Comparison of ENCODE assay signal across 8 mouse cellular contexts in the genomic region with DNA sequence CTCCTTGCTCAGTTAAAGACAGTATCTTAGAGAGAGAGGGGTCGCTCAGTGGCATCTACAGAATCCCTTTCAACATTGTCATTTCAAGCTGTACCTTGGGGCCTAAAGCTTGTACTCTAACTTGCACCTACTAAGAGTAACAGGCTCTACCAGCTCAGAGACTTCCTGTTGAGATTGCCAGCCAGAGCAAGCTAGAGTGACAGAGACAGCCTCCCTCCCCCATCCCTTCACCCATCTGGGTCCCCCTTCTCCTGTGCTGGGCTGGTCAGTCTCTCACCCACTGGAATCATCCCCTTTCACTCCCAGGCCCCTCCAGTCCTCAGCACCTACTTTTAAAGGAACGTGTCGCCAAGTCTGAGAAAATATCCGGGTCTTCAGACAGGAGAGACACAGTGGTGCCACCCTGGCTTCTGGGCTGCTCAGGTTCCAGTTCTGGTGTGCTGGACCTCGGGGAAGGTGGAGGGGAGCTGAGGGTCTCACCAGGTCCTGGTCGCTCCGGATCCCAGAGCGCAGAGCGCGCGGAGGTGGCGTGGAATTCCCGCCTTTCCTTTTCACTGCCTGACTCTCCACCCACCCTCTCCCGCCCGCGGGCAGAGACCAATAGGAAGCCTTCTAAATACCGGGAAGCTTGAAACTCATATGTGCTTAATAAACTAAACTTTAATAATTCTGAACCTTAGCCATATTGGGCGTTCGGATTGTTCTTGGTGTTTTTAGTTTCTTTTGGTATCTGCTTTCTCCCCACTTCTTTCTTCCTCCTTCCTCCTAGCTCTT. TPM values are rescaled to one million over a fixed set of nuclear protein-coding genes. Genes with fewer than 3 reads are reported as not detected.
A peak's percentile ranks its signal among the peaks of the same experiment; 100 is the strongest.
DNase-seq lines count a peak whose midpoint lies in the region; ATAC-seq and TF ChIP-seq lines count a peak whose summit lies in the region.
"Not testable (repeated sequence)": the region's sequence is repeated elsewhere in the genome, so short reads cannot be mapped to it uniquely, and the experiment has no call there.

No protein-coding gene starts in this region.

- not testable (repeated sequence) for H3K27ac ChIP-seq in forebrain, embryonic 14.5 days (ENCODE audit: low read depth, low read length); midbrain, embryonic 16.5 days (ENCODE audit: low read length)
- H3K27ac ChIP-seq in kidney, postnatal 0 days = peak overlapping the region; percentile 67
- peak overlapping the region; percentile 44 for H3K27ac ChIP-seq in liver, postnatal 0 days (ENCODE audit: low read depth)
- peak overlapping the region; percentile 44; the same call in 1 of the 2 replicates for H3K27ac ChIP-seq in stomach, embryonic 14.5 days (ENCODE audit: low read length)

- not testable (repeated sequence) for TF ChIP-seq EP300 in liver, postnatal 0 days (IDR thresholded peaks at IDR 0.05; ENCODE audit: low read depth)

- peak; percentile 66; the same call in 1 of the 2 replicates for ATAC-seq in forebrain, embryonic 14.5 days
- not testable (repeated sequence) for ATAC-seq in kidney, postnatal 0 days (replicated peaks; ENCODE audit: low FRiP score, low read depth); midbrain, embryonic 16.5 days
- ATAC-seq in liver, postnatal 0 days = peak; percentile 76
- peak; percentile 75; the same call in 1 of the 2 replicates for ATAC-seq in stomach, embryonic 14.5 days (ENCODE audit: insufficient number of reproducible peaks, insufficient read depth, low FRiP score, low read depth)

- peak overlapping the region; percentile 27 for H3K4me3 ChIP-seq in forebrain, embryonic 14.5 days (ENCODE audit: low read depth, low read length)
- H3K4me3 ChIP-seq in kidney, postnatal 0 days (replicated peaks; ENCODE audit: low read depth, low read length) = peak overlapping the region; percentile 55
- peak overlapping the region; percentile 53 for H3K4me3 ChIP-seq in liver, postnatal 0 days (ENCODE audit: low read depth, low read length)
- H3K4me3 ChIP-seq in midbrain, embryonic 16.5 days (ENCODE audit: low read depth, low read length) = peak overlapping the region; percentile 30
- H3K4me3 ChIP-seq in stomach, embryonic 14.5 days (ENCODE audit: low read depth, low read length) = peak overlapping the region; percentile 41

- peak overlapping the region; percentile 58 for H3K9ac ChIP-seq in forebrain, embryonic 14.5 days (ENCODE audit: low read length)
- H3K9ac ChIP-seq in kidney, postnatal 0 days (ENCODE audit: low read depth, low read length) = peak overlapping the region; percentile 57; the same call in 1 of the 2 replicates
- peak overlapping the region; percentile 56 for H3K9ac ChIP-seq in liver, postnatal 0 days (replicated peaks)
- peak overlapping the region; percentile 43; the same call in 1 of the 2 replicates for H3K9ac ChIP-seq in midbrain, embryonic 16.5 days (ENCODE audit: low read depth, low read length)
- H3K9ac ChIP-seq in stomach, embryonic 14.5 days (replicated peaks; ENCODE audit: low read depth, low read length) = peak overlapping the region; percentile 25; the same call in 1 of the 2 replicates

- 20% methylated on average over 19 of the region's 19 CpGs for WGBS in forebrain, embryonic 14.5 days
- 19% methylated on average over 19 of the region's 19 CpGs for WGBS in kidney, postnatal 0 days
- WGBS in liver, postnatal 0 days (ENCODE audit: insufficient replicate concordance) = 5% methylated on average over 19 of the region's 19 CpGs
- WGBS in midbrain, embryonic 16.5 days = 15% methylated on average over 19 of the region's 19 CpGs
- WGBS in stomach, embryonic 14.5 days = 14% methylated on average over 19 of the region's 19 CpGs

- H3K4me1 ChIP-seq in forebrain, embryonic 14.5 days (ENCODE audit: control insufficient read depth, insufficient read depth, low read length); kidney, postnatal 0 days (replicated peaks; ENCODE audit: insufficient read depth, low read length); midbrain, embryonic 16.5 days (ENCODE audit: control insufficient read depth, insufficient read depth, low read length); stomach, embryonic 14.5 days (ENCODE audit: control insufficient read depth, insufficient read depth, low read length): not testable (repeated sequence)
- H3K4me1 ChIP-seq in liver, postnatal 0 days (ENCODE audit: insufficient read depth) = peaks cover 17% of the 10 kb centered on the region

- peak; percentile 62 for DNase-seq in 416B (ENCODE audit: low read depth)
- peak; percentile 68 for DNase-seq in brain, embryonic 14.5 days (ENCODE audit: low read depth)
- DNase-seq in forebrain, embryonic 14.5 days (ENCODE audit: low spot score) = peak; percentile 64
- DNase-seq in heart, postnatal 14 days = peak; percentile 37 to 42
- DNase-seq in kidney, postnatal 0 days (ENCODE audit: low spot score) = peak; percentile 81
- DNase-seq in liver, postnatal 0 days = peak; percentile 57

- H3K9me3 ChIP-seq in forebrain, embryonic 14.5 days (replicated peaks; ENCODE audit: control insufficient read depth, low read length); kidney, postnatal 0 days (replicated peaks; ENCODE audit: low read length); liver, postnatal 0 days (ENCODE audit: low read length); midbrain, embryonic 16.5 days (replicated peaks; ENCODE audit: control insufficient read depth, low read length, poor library complexity, severe bottlenecking); stomach, embryonic 14.5 days (ENCODE audit: control insufficient read depth, low read depth, low read length): not testable (repeated sequence)

- peak overlapping the region; percentile 60 for H3K4me2 ChIP-seq in forebrain, embryonic 14.5 days (ENCODE audit: low read length)
- peak overlapping the region; percentile 89 for H3K4me2 ChIP-seq in kidney, postnatal 0 days (ENCODE audit: low read length)
- peak overlapping the region; percentile 71 for H3K4me2 ChIP-seq in liver, postnatal 0 days (ENCODE audit: low read depth, low read length)
- H3K4me2 ChIP-seq in midbrain, embryonic 16.5 days (ENCODE audit: low read length) = peak overlapping the region; percentile 61
- H3K4me2 ChIP-seq in stomach, embryonic 14.5 days (replicated peaks; ENCODE audit: low read depth, low read length) = peak overlapping the region; percentile 67

- not testable (repeated sequence) for H3K27me3 ChIP-seq in forebrain, embryonic 14.5 days (replicated peaks; ENCODE audit: control insufficient read depth, insufficient read depth, low read length); kidney, postnatal 0 days (ENCODE audit: insufficient read depth, low read length); liver, postnatal 0 days (ENCODE audit: insufficient read depth, low read length); midbrain, embryonic 16.5 days (ENCODE audit: control insufficient read depth, insufficient read depth, low read depth, low read length); stomach, embryonic 14.5 days (ENCODE audit: control insufficient read depth, insufficient read depth, low read length)

- not testable (repeated sequence) for TF ChIP-seq CTCF in brain, embryonic 14.5 days (IDR thresholded peaks at IDR 0.05; ENCODE audit: borderline replicate concordance, extremely low read depth, insufficient read depth, insufficient read length); kidney, postnatal 0 days (IDR thresholded peaks at IDR 0.05; ENCODE audit: low read depth); liver, postnatal 0 days (IDR thresholded peaks at IDR 0.05; ENCODE audit: low read depth)

- not testable (repeated sequence) for H3K36me3 ChIP-seq in forebrain, embryonic 14.5 days (ENCODE audit: control insufficient read depth, insufficient read depth, low read length); kidney, postnatal 0 days (ENCODE audit: insufficient read depth, low read length); liver, postnatal 0 days (replicated peaks; ENCODE audit: insufficient read depth, low read length); midbrain, embryonic 16.5 days (ENCODE audit: control insufficient read depth, insufficient read depth, low read length); stomach, embryonic 14.5 days (ENCODE audit: control insufficient read depth, insufficient read depth, low read length)

- not testable (repeated sequence) for TF ChIP-seq POLR2A in brain, embryonic 14.5 days (IDR thresholded peaks at IDR 0.05; ENCODE audit: borderline replicate concordance, extremely low read depth, insufficient read depth, insufficient read length, poor library complexity, severe bottlenecking)

- intact Hi-C loops in heart, postnatal 14 days (cut with DNase I) = not testable (repeated sequence)

RNA-seq across cellular contexts. Expression of gene Slfn9, which starts 0.8 kb away (rescaled TPM):
- 2.3 TPM in 2 replicates for polyA plus RNA-seq in brain, embryonic 14.5 days (2012; rRNA removed)
- polyA plus RNA-seq in forebrain, embryonic 14.5 days (2014; fragmentation: Nextera tagmentation; extraction: Ambion mirVana) = 5.1 and 5.9 TPM in 2 replicates
- total RNA-seq in heart, postnatal 14 days (2021) = 1 to 10 TPM; 1.2 to 2.3 TPM
- polyA plus RNA-seq in kidney, postnatal 0 days (2015; fragmentation: Nextera tagmentation; extraction: Ambion mirVana) = 9.4 and 11.5 TPM in 2 replicates
- polyA plus RNA-seq in liver, postnatal 0 days (2015; fragmentation: Nextera tagmentation; extraction: Ambion mirVana) = 1.8 and 2.2 TPM in 2 replicates
- polyA plus RNA-seq in midbrain, embryonic 16.5 days (2015; fragmentation: Nextera tagmentation; extraction: Ambion mirVana) = 1.7 and 1.9 TPM in 2 replicates
- polyA plus RNA-seq in stomach, embryonic 14.5 days (2014; fragmentation: Nextera tagmentation; extraction: Ambion mirVana) = 30.6 and 35.9 TPM in 2 replicates

RNA-seq across cellular contexts. Expression of gene Slfn8, which starts 29.8 kb away (rescaled TPM):
- polyA plus RNA-seq in brain, embryonic 14.5 days (2012; rRNA removed) = 0.09 and 0.11 TPM in 2 replicates
- 0.13 and 0.30 TPM in 2 replicates for polyA plus RNA-seq in forebrain, embryonic 14.5 days (2014; fragmentation: Nextera tagmentation; extraction: Ambion mirVana)
- under 1 TPM; 0.22 to 0.46 TPM for total RNA-seq in heart, postnatal 14 days (2021)
- polyA plus RNA-seq in kidney, postnatal 0 days (2015; fragmentation: Nextera tagmentation; extraction: Ambion mirVana) = 0.33 and 0.36 TPM in 2 replicates
- polyA plus RNA-seq in liver, postnatal 0 days (2015; fragmentation: Nextera tagmentation; extraction: Ambion mirVana) = 0.76 and 1.0 TPM in 2 replicates
- 0.09 and 0.14 TPM in 2 replicates for polyA plus RNA-seq in midbrain, embryonic 16.5 days (2015; fragmentation: Nextera tagmentation; extraction: Ambion mirVana)
- polyA plus RNA-seq in stomach, embryonic 14.5 days (2014; fragmentation: Nextera tagmentation; extraction: Ambion mirVana) = 0.78 and 0.86 TPM in 2 replicates

RNA-seq across cellular contexts. Expression of gene Slfn5, which starts 39.6 kb away (rescaled TPM):
- 0.57 and 1.0 TPM in 2 replicates for polyA plus RNA-seq in brain, embryonic 14.5 days (2012; rRNA removed)
- 0.41 and 0.52 TPM in 2 replicates for polyA plus RNA-seq in forebrain, embryonic 14.5 days (2014; fragmentation: Nextera tagmentation; extraction: Ambion mirVana)
- 10 to 100 TPM; 78.3 to 87.2 TPM for total RNA-seq in heart, postnatal 14 days (2021)
- polyA plus RNA-seq in kidney, postnatal 0 days (2015; fragmentation: Nextera tagmentation; extraction: Ambion mirVana) = 19.5 and 21.1 TPM in 2 replicates
- polyA plus RNA-seq in liver, postnatal 0 days (2015; fragmentation: Nextera tagmentation; extraction: Ambion mirVana) = 4.5 and 5.1 TPM in 2 replicates
- 1.4 and 1.6 TPM in 2 replicates for polyA plus RNA-seq in midbrain, embryonic 16.5 days (2015; fragmentation: Nextera tagmentation; extraction: Ambion mirVana)
- 1.3 and 1.8 TPM in 2 replicates for polyA plus RNA-seq in stomach, embryonic 14.5 days (2014; fragmentation: Nextera tagmentation; extraction: Ambion mirVana)
